13 mouse cellular contexts compared by ENCODE assay signal in the genomic region with DNA sequence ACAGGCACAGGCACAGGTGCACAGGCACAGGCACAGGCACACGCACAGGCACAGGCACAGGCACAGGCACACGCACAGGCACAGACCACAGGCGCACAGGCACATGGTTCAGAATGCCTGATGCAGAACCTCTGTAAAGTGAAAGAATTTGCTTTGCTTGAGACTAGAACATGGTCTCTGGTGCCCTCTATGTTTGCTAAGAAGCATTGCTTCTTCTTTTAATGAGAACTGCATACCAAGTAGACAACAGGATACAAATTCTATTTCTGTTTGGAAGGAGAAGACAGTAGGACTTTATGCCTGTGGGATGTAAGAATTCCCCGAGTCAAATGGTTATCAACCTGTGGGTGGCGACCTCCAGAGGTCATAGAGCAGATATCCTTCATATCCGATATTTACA. TPM values are rescaled to one million over a fixed set of nuclear protein-coding genes. Genes with fewer than 3 reads are reported as not detected.
DNase-seq lines count a peak whose midpoint lies in the region; ATAC-seq and TF ChIP-seq lines count a peak whose summit lies in the region.
"Had no signal": no experiment of that assay in that cellular context is flagged by ENCODE, and none has a peak within 500 bp of the region (broad histone marks: within the 10 kb centered on the region; RNA-seq: fewer than 3 reads in every experiment).

No protein-coding gene starts in this region.

- no peak overlapping the region for H3K4me2 ChIP-seq in hindbrain, embryonic 16.5 days (ENCODE audit: low read length)
- H3K4me2 ChIP-seq in hindbrain, embryonic 13.5 days: no peak overlapping the region
- H3K4me2 ChIP-seq in midbrain, embryonic 15.5 days: no peak overlapping the region
- H3K4me2 ChIP-seq in midbrain, embryonic 11.5 days: no peak overlapping the region
- no peak overlapping the region for H3K4me2 ChIP-seq in stomach, postnatal 0 days (replicated peaks; ENCODE audit: low read depth)
- H3K4me2 ChIP-seq: heart, embryonic 11.5 days had no signal

- no peaks in the 10 kb centered on the region for H3K9me3 ChIP-seq in hindbrain, embryonic 16.5 days (ENCODE audit: control insufficient read depth, low read length)
- no peaks in the 10 kb centered on the region for H3K9me3 ChIP-seq in hindbrain, embryonic 13.5 days
- H3K9me3 ChIP-seq in midbrain, embryonic 15.5 days: no peaks in the 10 kb centered on the region
- H3K9me3 ChIP-seq in midbrain, embryonic 11.5 days (ENCODE audit: control insufficient read depth, low read length): no peaks in the 10 kb centered on the region
- no peaks in the 10 kb centered on the region for H3K9me3 ChIP-seq in stomach, postnatal 0 days (ENCODE audit: control insufficient read depth, low read length)

- ATAC-seq in hindbrain, embryonic 16.5 days: peak; percentile 63; the same call in 1 of the 2 replicates
- ATAC-seq in hindbrain, embryonic 13.5 days (ENCODE audit: low FRiP score): no peak
- peak; percentile 67; the same call in 1 of the 2 replicates for ATAC-seq in midbrain, embryonic 15.5 days (replicated peaks)
- ATAC-seq in midbrain, embryonic 11.5 days (ENCODE audit: low FRiP score): no peak
- ATAC-seq in stomach, postnatal 0 days (ENCODE audit: low FRiP score, low TSS enrichment): no peak

- H3K27me3 ChIP-seq in hindbrain, embryonic 16.5 days (replicated peaks; ENCODE audit: control insufficient read depth, insufficient read depth, low read length): no peaks in the 10 kb centered on the region
- H3K27me3 ChIP-seq in hindbrain, embryonic 13.5 days: no peaks in the 10 kb centered on the region
- H3K27me3 ChIP-seq in midbrain, embryonic 15.5 days (replicated peaks): no peaks in the 10 kb centered on the region
- H3K27me3 ChIP-seq in midbrain, embryonic 11.5 days (ENCODE audit: control insufficient read depth, insufficient read depth, low read length): no peaks in the 10 kb centered on the region
- H3K27me3 ChIP-seq in stomach, postnatal 0 days (ENCODE audit: control insufficient read depth, insufficient read depth, low read length): no peaks in the 10 kb centered on the region

- no peaks in the 10 kb centered on the region for H3K36me3 ChIP-seq in hindbrain, embryonic 16.5 days (ENCODE audit: control insufficient read depth, insufficient read depth, low read length)
- H3K36me3 ChIP-seq in hindbrain, embryonic 13.5 days: no peaks in the 10 kb centered on the region
- H3K36me3 ChIP-seq in midbrain, embryonic 15.5 days (replicated peaks): no peaks in the 10 kb centered on the region
- no peaks in the 10 kb centered on the region for H3K36me3 ChIP-seq in midbrain, embryonic 11.5 days (ENCODE audit: control insufficient read depth, insufficient read depth, low read length)
- no peaks in the 10 kb centered on the region for H3K36me3 ChIP-seq in stomach, postnatal 0 days (ENCODE audit: control insufficient read depth, insufficient read depth, low read length)

- no peak overlapping the region for H3K9ac ChIP-seq in hindbrain, embryonic 16.5 days (ENCODE audit: low read depth, low read length)
- H3K9ac ChIP-seq in hindbrain, embryonic 13.5 days: no peak overlapping the region
- H3K9ac ChIP-seq in midbrain, embryonic 15.5 days: no peak overlapping the region
- H3K9ac ChIP-seq in midbrain, embryonic 11.5 days (ENCODE audit: low read length): no peak overlapping the region
- H3K9ac ChIP-seq in stomach, postnatal 0 days (ENCODE audit: low read length): no peak overlapping the region

- H3K4me1 ChIP-seq in hindbrain, embryonic 16.5 days (ENCODE audit: control insufficient read depth, insufficient read depth, low read depth, low read length): no peaks in the 10 kb centered on the region
- H3K4me1 ChIP-seq in hindbrain, embryonic 13.5 days (replicated peaks): no peaks in the 10 kb centered on the region
- H3K4me1 ChIP-seq in midbrain, embryonic 15.5 days: no peaks in the 10 kb centered on the region
- no peaks in the 10 kb centered on the region for H3K4me1 ChIP-seq in midbrain, embryonic 11.5 days (ENCODE audit: control insufficient read depth, insufficient read depth, low read length)
- no peaks in the 10 kb centered on the region for H3K4me1 ChIP-seq in stomach, postnatal 0 days (replicated peaks; ENCODE audit: control insufficient read depth, insufficient read depth)

- TF ChIP-seq CTCF in stomach, postnatal 0 days (IDR thresholded peaks at IDR 0.05; ENCODE audit: low read depth): peak; percentile 84

- H3K27ac ChIP-seq in hindbrain, embryonic 16.5 days (ENCODE audit: low read depth, low read length): no peak overlapping the region
- no peak overlapping the region for H3K27ac ChIP-seq in hindbrain, embryonic 13.5 days
- no peak overlapping the region for H3K27ac ChIP-seq in midbrain, embryonic 15.5 days
- H3K27ac ChIP-seq in midbrain, embryonic 11.5 days (ENCODE audit: low read depth, low read length): no peak overlapping the region
- H3K27ac ChIP-seq in stomach, postnatal 0 days (replicated peaks): no peak overlapping the region

- H3K4me3 ChIP-seq in hindbrain, embryonic 16.5 days (ENCODE audit: low read length): no peak overlapping the region
- no peak overlapping the region for H3K4me3 ChIP-seq in hindbrain, embryonic 13.5 days
- no peak overlapping the region for H3K4me3 ChIP-seq in midbrain, embryonic 15.5 days
- no peak overlapping the region for H3K4me3 ChIP-seq in midbrain, embryonic 11.5 days (ENCODE audit: low read depth, low read length)
- no peak overlapping the region for H3K4me3 ChIP-seq in stomach, postnatal 0 days (ENCODE audit: low read depth, low read length)

- no peak for DNase-seq in midbrain, embryonic 11.5 days (ENCODE audit: low spot score, missing footprints)
- peak; percentile 66 for DNase-seq in brain, adult 2 months (ENCODE audit: low read depth, low spot score)
- no peak for DNase-seq in stomach, postnatal 0 days (ENCODE audit: low spot score)
- DNase-seq in layer of hippocampus, adult 8-10 months (ENCODE audit: low spot score in 2 of 2): no peak
- DNase-seq: cerebellum, adult 8-10 months had no signal

- no peak for TF ChIP-seq EP300 in stomach, postnatal 0 days (optimal IDR thresholded peaks at IDR 0.05)

- WGBS in hindbrain, embryonic 16.5 days: 61% methylated on average over 6 of the region's 6 CpGs
- WGBS in hindbrain, embryonic 13.5 days: 68% methylated on average over 6 of the region's 6 CpGs
- 74% methylated on average over 6 of the region's 6 CpGs for WGBS in midbrain, embryonic 15.5 days
- WGBS in midbrain, embryonic 11.5 days: 77% methylated on average over 6 of the region's 6 CpGs
- WGBS in stomach, postnatal 0 days: 61% methylated on average over 6 of the region's 6 CpGs

RNA-seq across cellular contexts. Expression of a gene that starts 14.0 kb away (rescaled TPM):
- polyA plus RNA-seq in hindbrain, embryonic 16.5 days (2015; fragmentation: Nextera tagmentation; extraction: Ambion mirVana): 0.09 TPM in 1 of 2 replicates, not detected in the other
- not detected in 2 replicates for polyA plus RNA-seq in hindbrain, embryonic 13.5 days (2015; fragmentation: Nextera tagmentation; extraction: Ambion mirVana)
- polyA plus RNA-seq in midbrain, embryonic 15.5 days (2015; fragmentation: Nextera tagmentation; extraction: Ambion mirVana): not detected in 2 replicates
- polyA plus RNA-seq in midbrain, embryonic 11.5 days (2014; fragmentation: Nextera tagmentation; extraction: Ambion mirVana): not detected in 2 replicates
- 0.05 TPM in 1 of 2 replicates, not detected in the other for polyA plus RNA-seq in stomach, postnatal 0 days (2015; fragmentation: Nextera tagmentation; extraction: Ambion mirVana)
- total RNA-seq in layer of hippocampus, adult 8-10 months (2022): 1 to 10 TPM in 1 of 4 experiments, under 1 TPM in 3; 0.87 to 1.5 (median 0.95) TPM
- total RNA-seq: adrenal gland, adult 18-20 months had no signal
- polyA plus RNA-seq: large intestine, adult 2 months; liver, embryonic 16.5 days; neural tube, embryonic 11.5 days had no signal

RNA-seq across cellular contexts. Expression of a gene that starts 39.0 kb away (rescaled TPM):
- 13.5 and 16.1 TPM in 2 replicates for polyA plus RNA-seq in hindbrain, embryonic 16.5 days (2015; fragmentation: Nextera tagmentation; extraction: Ambion mirVana)
- 24.8 and 27.5 TPM in 2 replicates for polyA plus RNA-seq in hindbrain, embryonic 13.5 days (2015; fragmentation: Nextera tagmentation; extraction: Ambion mirVana)
- polyA plus RNA-seq in midbrain, embryonic 15.5 days (2015; fragmentation: Nextera tagmentation; extraction: Ambion mirVana): 22.9 and 23.2 TPM in 2 replicates
- polyA plus RNA-seq in midbrain, embryonic 11.5 days (2014; fragmentation: Nextera tagmentation; extraction: Ambion mirVana): 20.7 and 24.1 TPM in 2 replicates
- 7.9 and 8.1 TPM in 2 replicates for polyA plus RNA-seq in stomach, postnatal 0 days (2015; fragmentation: Nextera tagmentation; extraction: Ambion mirVana)
- 10 to 100 TPM; 23.8 to 26.5 (median 24.1) TPM for total RNA-seq in layer of hippocampus, adult 8-10 months (2022)

RNA-seq across cellular contexts. Expression of a gene that starts 39.3 kb away (rescaled TPM):
- 8.1 and 9.3 TPM in 2 replicates for polyA plus RNA-seq in hindbrain, embryonic 16.5 days (2015; fragmentation: Nextera tagmentation; extraction: Ambion mirVana)
- 9.4 and 10.2 TPM in 2 replicates for polyA plus RNA-seq in hindbrain, embryonic 13.5 days (2015; fragmentation: Nextera tagmentation; extraction: Ambion mirVana)
- 9.3 and 11.6 TPM in 2 replicates for polyA plus RNA-seq in midbrain, embryonic 15.5 days (2015; fragmentation: Nextera tagmentation; extraction: Ambion mirVana)
- 8.7 and 9.7 TPM in 2 replicates for polyA plus RNA-seq in midbrain, embryonic 11.5 days (2014; fragmentation: Nextera tagmentation; extraction: Ambion mirVana)
- polyA plus RNA-seq in stomach, postnatal 0 days (2015; fragmentation: Nextera tagmentation; extraction: Ambion mirVana): 8.6 and 9.0 TPM in 2 replicates
- 10 to 100 TPM in 3 of 4 experiments, 1 to 10 TPM in 1; 8.3 to 12.6 (median 10.9) TPM for total RNA-seq in layer of hippocampus, adult 8-10 months (2022)

Comparison
In these comparisons a context has a peak if more than half of its experiments do, and no peak if none do; other contexts are left out.
1. ATAC-seq: peak in hindbrain, embryonic 16.5 days (single experiment) and midbrain, embryonic 15.5 days (single experiment); none in hindbrain, embryonic 13.5 days (single experiment), midbrain, embryonic 11.5 days (single experiment) and stomach, postnatal 0 days (single experiment).